Mouse (Mus musculus) spleen, adult 10 weeks (tissue): ENCODE results near the gene Rft1. TPM values are rescaled to one million over a fixed set of nuclear protein-coding genes. Genes with fewer than 3 reads are reported as not detected.

Experiments used
- polyA plus RNA-seq: library from polyadenylated mRNA; stranded (reverse); fragments of 350-450 nt; fragmentation: Illumina TruSeq; extraction: RNeasy Lipid Tissue Mini Kit (QIAGEN cat#74804); gene quantifications from one replicate; pipeline ENCODE4 v1.2.3, GENCODE M21; 2015; ENCODE audit warnings: low replicate concordance; ENCODE audit not compliant: insufficient read depth

The Rft1 gene
- polyA plus RNA-seq: 18.6 TPM

DNA sequence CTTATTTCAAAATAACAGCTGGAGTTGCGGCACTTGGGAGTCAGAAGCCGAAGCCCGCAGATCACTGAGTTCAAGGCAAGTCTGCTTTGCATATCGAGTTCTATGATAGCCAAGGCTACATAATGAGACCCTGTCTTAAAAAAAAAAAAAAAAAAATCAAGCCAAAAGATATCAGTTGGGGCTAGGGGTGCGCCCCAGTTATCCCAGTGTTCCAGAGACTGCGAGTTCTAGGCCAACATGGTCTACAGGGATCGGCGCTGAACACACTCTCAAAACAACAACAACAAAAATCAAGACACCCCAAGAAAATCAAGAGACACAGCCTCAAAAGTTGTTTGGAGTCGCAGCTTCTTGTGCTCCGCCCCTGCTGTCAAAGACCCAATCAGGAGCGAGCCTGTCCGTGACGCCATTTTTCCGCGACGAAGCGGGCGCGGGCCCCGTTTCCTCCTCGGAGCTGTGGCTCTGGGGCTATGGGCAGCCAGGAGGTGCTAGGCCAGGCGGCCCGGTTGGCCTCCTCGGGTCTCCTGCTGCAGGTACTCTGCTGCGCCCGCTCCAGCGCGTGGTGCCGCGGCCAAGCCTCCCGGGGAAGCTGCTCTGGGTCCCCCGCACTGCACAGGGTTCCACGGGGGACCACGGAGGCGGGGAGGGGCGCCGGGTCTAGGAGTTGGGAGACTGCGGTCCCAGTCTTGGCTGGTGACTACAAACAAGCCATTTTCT lies at the start of gene Rft1:
Rft1 (plus strand) TSS at position 418 of the 717 bp plus-strand sequence.

DNA sequence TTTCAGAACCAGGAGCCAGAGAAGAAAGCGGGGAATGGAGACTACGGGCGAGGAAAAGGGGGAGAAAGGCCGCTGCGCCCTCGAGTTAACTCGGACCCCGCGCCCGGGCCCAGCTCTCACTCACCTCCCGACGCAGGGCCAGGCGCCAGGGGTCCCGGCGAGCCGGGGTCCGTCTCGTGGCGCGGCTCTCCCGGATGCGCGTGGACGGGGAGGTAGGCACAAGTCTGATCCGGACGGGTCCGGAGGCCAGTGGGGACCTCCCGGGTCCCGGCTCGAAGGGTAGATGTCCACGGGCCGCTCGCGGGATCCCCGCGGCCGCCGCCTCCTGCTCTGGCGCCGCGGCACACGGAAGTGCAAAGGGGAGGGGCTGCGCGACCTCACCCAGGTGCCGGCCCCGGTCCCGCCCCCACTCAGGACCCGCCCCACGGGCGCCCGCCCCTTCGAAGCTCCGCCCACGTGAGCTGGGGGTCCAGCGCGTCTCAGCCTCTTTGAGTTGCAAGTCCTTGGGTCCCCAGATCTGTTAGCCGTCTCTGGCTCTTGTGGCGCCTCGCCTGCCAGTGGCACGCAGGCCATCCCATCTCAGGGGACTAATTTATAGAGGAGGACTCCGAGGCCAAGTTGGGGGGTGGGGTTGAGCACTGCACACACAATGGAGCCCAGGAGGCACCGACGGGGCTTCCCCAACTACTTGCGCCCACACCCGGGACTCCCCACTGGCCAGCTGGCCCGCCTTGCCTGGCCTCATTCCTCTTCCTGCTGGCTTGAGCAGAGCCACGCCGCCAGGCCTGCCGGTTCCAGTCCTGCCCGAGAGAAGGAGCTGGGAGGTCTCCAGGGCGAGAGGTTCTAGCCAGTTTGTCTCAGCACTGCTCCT lies 28.1 kb upstream of the Rft1 start, which contains the start of gene Prkcd:
Prkcd (minus strand) TSS at position 355 of the 871 bp plus-strand sequence.

DNA sequence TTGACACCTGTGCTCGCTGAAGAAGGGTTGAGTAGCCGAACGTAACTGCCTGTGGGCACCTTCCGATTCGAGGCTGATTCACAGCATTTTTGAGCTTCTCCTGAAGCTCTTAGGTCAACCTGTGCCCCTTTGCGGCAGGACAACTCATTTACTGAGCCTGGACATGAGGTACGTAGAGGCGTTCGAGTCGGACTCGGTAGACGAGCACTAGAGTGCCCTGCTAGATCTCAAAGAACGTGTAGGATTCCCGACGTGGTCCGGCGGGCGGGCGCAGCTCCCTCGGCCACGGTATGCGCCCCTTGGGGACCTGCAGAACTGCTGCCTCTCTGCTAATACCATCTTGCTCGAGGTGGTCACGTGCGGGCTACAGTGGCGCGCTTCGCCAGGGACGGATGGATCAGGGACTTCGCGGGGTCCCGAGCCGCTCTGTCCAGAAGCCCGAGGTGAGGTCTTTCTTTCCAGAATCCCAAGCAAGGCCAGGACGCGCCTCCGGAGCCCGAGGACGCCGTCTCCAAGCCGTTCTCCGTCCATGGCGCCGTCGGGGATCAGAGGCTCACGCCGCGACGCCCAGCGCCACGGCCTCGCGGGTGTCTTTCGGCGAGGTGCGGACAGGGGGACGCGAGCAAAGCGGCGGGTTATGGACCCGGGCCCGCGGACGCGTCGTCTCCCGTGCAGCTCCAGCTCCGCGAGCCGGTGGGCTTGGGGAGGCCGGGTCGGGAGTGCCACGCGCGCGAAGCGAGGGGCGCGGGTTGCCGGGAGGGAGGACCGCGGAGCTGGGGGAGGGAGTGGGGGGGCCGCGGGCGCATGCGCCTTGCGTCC lies 60.8 kb downstream of the Rft1 start, which contains the start of gene Sfmbt1:
Sfmbt1 (plus strand) TSS at position 51 of the 819 bp plus-strand sequence.

Other genes starting within 250 kb of the Rft1 start
- gene Dcp1a, start 174.8 kb upstream of the Rft1 start, polyA plus RNA-seq: 27.0 TPM
- 4.4 TPM for gene Cacna1d, start 162.9 kb upstream of the Rft1 start, polyA plus RNA-seq
- 67.4 TPM for gene Tkt, start 106.0 kb upstream of the Rft1 start, polyA plus RNA-seq
- gene Prkcd, start 28.1 kb upstream of the Rft1 start, polyA plus RNA-seq: 283 TPM
- 15.8 TPM for gene Sfmbt1, start 60.5 kb downstream of the Rft1 start, polyA plus RNA-seq
- 14.4 TPM for gene Tmem110, start 171.2 kb downstream of the Rft1 start, polyA plus RNA-seq
- gene Mustn1, start 224.8 kb downstream of the Rft1 start, polyA plus RNA-seq: 5.7 TPM
- gene Itih4, start 232.1 kb downstream of the Rft1 start, polyA plus RNA-seq: 0.52 TPM